Mouse (Mus musculus) neural tube, embryonic 12.5 days (tissue): ENCODE measurements around the gene Insm2. TPM values are rescaled to one million over a fixed set of nuclear protein-coding genes. Genes with fewer than 3 reads are reported as not detected.
"Not testable (repeated sequence)": the region's sequence is repeated elsewhere in the genome, so short reads cannot be mapped to it uniquely, and the experiment has no call there.

Source experiments
- ATAC-seq: fragments of 200-750 bp; cut with Nextera tagmentation; 2 replicates; pipeline ENCODE4 v1.8.0; 2017; ENCODE audit warnings: low read depth, mild to moderate bottlenecking, moderate TSS enrichment, moderate library complexity; ENCODE audit not compliant: low FRiP score
- H3K27ac ChIP-seq: fragments of 300-500 bp; sonication (generic); 2 replicates; pipeline ENCODE4 v1.5.1; 2016
- H3K27me3 ChIP-seq: fragments of 300-500 bp; sonication (generic); replicated peaks from 2 replicates; pipeline ENCODE4 v1.6.1; 2016; ENCODE audit warnings: mild to moderate bottlenecking
- H3K36me3 ChIP-seq: fragments of 300-500 bp; sonication (generic); 2 replicates; pipeline ENCODE4 v1.6.1; 2016; ENCODE audit warnings: mild to moderate bottlenecking
- H3K4me1 ChIP-seq: fragments of 300-500 bp; sonication (generic); 2 replicates; pipeline ENCODE4 v1.6.1; 2016
- H3K4me2 ChIP-seq: fragments of 300-500 bp; sonication (generic); replicated peaks from 2 replicates; pipeline ENCODE4 v1.6.1; 2016; ENCODE audit warnings: mild to moderate bottlenecking
- H3K4me3 ChIP-seq: fragments of 300-500 bp; sonication (generic); 2 replicates; pipeline ENCODE4 v1.5.1; 2016
- H3K9ac ChIP-seq: fragments of 300-500 bp; sonication (generic); 2 replicates; pipeline ENCODE4 v1.6.1; 2016; ENCODE audit warnings: mild to moderate bottlenecking
- H3K9me3 ChIP-seq: fragments of 300-500 bp; sonication (generic); 2 replicates; pipeline ENCODE4 v1.6.1; 2016; ENCODE audit warnings: mild to moderate bottlenecking
- WGBS: fragments of 180-500 bp; shearing (Covaris S2); methylation state at CpG from one replicate; pipeline ENCODE4 v1.1.7; 2016; 5-methylcytosine and 5-hydroxymethylcytosine counted together
- polyA plus RNA-seq: library from polyadenylated mRNA; unstranded; fragments of >200 nt; fragmentation: Nextera tagmentation; extraction: Ambion mirVana; gene quantifications from 2 replicates; pipeline ENCODE4 v1.2.1, GENCODE M21; 2016

Insm2 gene
- polyA plus RNA-seq = 1.0 and 1.6 TPM in 2 replicates

- Histone ChIP-seq H3K4me1 (peaks cover 25% of the 10 kb centered on the region), H3K9me3 (no peaks in the 10 kb centered on the region), H3K36me3 (no peaks in the 10 kb centered on the region), H3K27ac (no peak within 1 kb of the TSS), H3K27me3 (peaks cover 60% of the 10 kb centered on the region), H3K4me3 (peak within 1 kb of the TSS; percentile 47), H3K4me2 (peak within 1 kb of the TSS; percentile 93), H3K9ac (peak within 1 kb of the TSS; percentile 48)
- peak; percentile 74 for ATAC-seq
- under 1% methylated on average over 61 of the region's 77 CpGs for WGBS
Observed at GRCm38 (mm10) chr12:55598887-55599561, at the start of gene Insm2. Gene Insm2 (plus strand): TSS chr12:55599427.

- not testable (repeated sequence) for H3K9me3 ChIP-seq, H3K4me3 ChIP-seq, H3K4me2 ChIP-seq, H3K4me1 ChIP-seq, H3K36me3 ChIP-seq, H3K9ac ChIP-seq, ATAC-seq, H3K27me3 ChIP-seq, H3K27ac ChIP-seq
- 87% methylated on average over 6 of the region's 6 CpGs for WGBS
Observed at GRCm38 (mm10) chr12:55554901-55555300, 44.3 kb upstream of the Insm2 start.

- WGBS = 81% methylated on average over 6 of the region's 6 CpGs
- Histone ChIP-seq H3K27ac (no peak overlapping the region), H3K9ac (no peak overlapping the region), H3K27me3 (no peaks in the 10 kb centered on the region), H3K4me2 (no peak overlapping the region), H3K36me3 (no peaks in the 10 kb centered on the region), H3K4me1 (0 out of 2 replicates have a peak, but pooled peaks cover 6% of the 10 kb centered on the region), H3K4me3 (no peak overlapping the region), H3K9me3 (no peaks in the 10 kb centered on the region)
- ATAC-seq = no peak
Observed at GRCm38 (mm10) chr12:55557866-55558265, 41.4 kb upstream of the Insm2 start.

GRCm38 (mm10) chr12:55559184-55559855 is 39.9 kb upstream of the Insm2 start:
- no peaks in the 10 kb centered on the region for H3K36me3 ChIP-seq
- 91% methylated on average over 12 of the region's 12 CpGs for WGBS
- no peak overlapping the region for H3K27ac ChIP-seq
- no peaks in the 10 kb centered on the region for H3K27me3 ChIP-seq
- H3K9me3 ChIP-seq = no peaks in the 10 kb centered on the region
- H3K4me1 ChIP-seq = 0 out of 2 replicates have a peak, but pooled peaks cover 6% of the 10 kb centered on the region
- no peak overlapping the region for H3K9ac ChIP-seq
- no peak overlapping the region for H3K4me3 ChIP-seq
- no peak for ATAC-seq
- H3K4me2 ChIP-seq = no peak overlapping the region

GRCm38 (mm10) chr12:55560025-55560690 is 39.1 kb upstream of the Insm2 start:
- no peak overlapping the region for H3K9ac ChIP-seq
- peak overlapping the region; percentile 52 for H3K4me2 ChIP-seq
- 17% methylated on average over 19 of the region's 19 CpGs for WGBS
- H3K4me1 ChIP-seq = 0 out of 2 replicates have a peak, but pooled peaks cover 6% of the 10 kb centered on the region
- no peaks in the 10 kb centered on the region for H3K9me3 ChIP-seq
- ATAC-seq = no peak
- no peaks in the 10 kb centered on the region for H3K27me3 ChIP-seq
- no peaks in the 10 kb centered on the region for H3K36me3 ChIP-seq
- H3K27ac ChIP-seq = no peak overlapping the region
- H3K4me3 ChIP-seq = 0 out of 2 replicates have a peak overlapping the region, but pooled peaks have one; percentile 16

- Histone ChIP-seq H3K9ac (no peak overlapping the region), H3K4me1 (0 out of 2 replicates have a peak, but pooled peaks cover 6% of the 10 kb centered on the region), H3K4me2 (no peak overlapping the region), H3K27ac (no peak overlapping the region), H3K36me3 (no peaks in the 10 kb centered on the region), H3K27me3 (no peaks in the 10 kb centered on the region), H3K9me3 (no peaks in the 10 kb centered on the region), H3K4me3 (no peak overlapping the region)
- 95% methylated on average over 3 of the region's 3 CpGs for WGBS
- no peak for ATAC-seq
Observed at GRCm38 (mm10) chr12:55563742-55564141, 35.5 kb upstream of the Insm2 start.

GRCm38 (mm10) chr12:55564187-55564963 is 34.9 kb upstream of the Insm2 start:
- H3K9ac ChIP-seq = no peak overlapping the region
- no peak overlapping the region for H3K4me3 ChIP-seq
- no peak overlapping the region for H3K4me2 ChIP-seq
- 0 out of 2 replicates have a peak, but pooled peaks cover 6% of the 10 kb centered on the region for H3K4me1 ChIP-seq
- no peak for ATAC-seq
- H3K9me3 ChIP-seq = no peaks in the 10 kb centered on the region
- H3K27me3 ChIP-seq = no peaks in the 10 kb centered on the region
- 86% methylated on average over 9 of the region's 9 CpGs for WGBS
- H3K36me3 ChIP-seq = no peaks in the 10 kb centered on the region
- H3K27ac ChIP-seq = no peak overlapping the region

GRCm38 (mm10) chr12:55565206-55565605 is 34.0 kb upstream of the Insm2 start, which contains the start of gene Aldoart2:
Gene Aldoart2 (plus strand): TSS chr12:55565239.
- ATAC-seq = no peak
- no peaks in the 10 kb centered on the region for H3K9me3 ChIP-seq
- H3K27ac ChIP-seq = no peak within 1 kb of the TSS
- H3K9ac ChIP-seq = no peak within 1 kb of the TSS
- no peak within 1 kb of the TSS for H3K4me3 ChIP-seq
- 0 out of 2 replicates have a peak, but pooled peaks cover 3% of the 10 kb centered on the region for H3K4me1 ChIP-seq
- H3K4me2 ChIP-seq = no peak within 1 kb of the TSS
- no peaks in the 10 kb centered on the region for H3K36me3 ChIP-seq
- 96% methylated on average over 19 of the region's 19 CpGs for WGBS
- no peaks in the 10 kb centered on the region for H3K27me3 ChIP-seq

- no peaks in the 10 kb centered on the region for H3K9me3 ChIP-seq
- H3K27me3 ChIP-seq = no peaks in the 10 kb centered on the region
- H3K4me1 ChIP-seq = no peaks in the 10 kb centered on the region
- H3K27ac ChIP-seq = no peak overlapping the region
- no peak for ATAC-seq
- H3K9ac ChIP-seq = no peak overlapping the region
- no peak overlapping the region for H3K4me3 ChIP-seq
- H3K36me3 ChIP-seq = no peaks in the 10 kb centered on the region
- no peak overlapping the region for H3K4me2 ChIP-seq
- WGBS = 79% methylated on average over 9 of the region's 9 CpGs
Observed at GRCm38 (mm10) chr12:55565867-55566266, 33.4 kb upstream of the Insm2 start.

GRCm38 (mm10) chr12:55566837-55567236 is 32.4 kb upstream of the Insm2 start:
- Histone ChIP-seq H3K36me3 (no peaks in the 10 kb centered on the region), H3K4me3 (no peak overlapping the region), H3K9me3 (no peaks in the 10 kb centered on the region), H3K27me3 (no peaks in the 10 kb centered on the region), H3K9ac (no peak overlapping the region), H3K4me2 (no peak overlapping the region), H3K27ac (no peak overlapping the region), H3K4me1 (no peaks in the 10 kb centered on the region)
- 77% methylated on average over 5 of the region's 5 CpGs for WGBS
- no peak for ATAC-seq

- Histone ChIP-seq H3K27ac (no peak overlapping the region), H3K4me3 (no peak overlapping the region), H3K4me2 (no peak overlapping the region), H3K9ac (no peak overlapping the region), H3K9me3 (no peaks in the 10 kb centered on the region), H3K4me1 (no peaks in the 10 kb centered on the region), H3K36me3 (no peaks in the 10 kb centered on the region), H3K27me3 (no peaks in the 10 kb centered on the region)
- ATAC-seq = no peak
- 78% methylated on average over 3 of the region's 3 CpGs for WGBS
Observed at GRCm38 (mm10) chr12:55568466-55568865, 30.8 kb upstream of the Insm2 start.
